Mouse (Mus musculus) lung, postnatal 0 days (tissue): ENCODE data around the gene Rasal1.

Experiments used
- CTCF ChIP-seq: IDR thresholded peaks from 2 replicates; pipeline ENCODE4 v1.5.1; 2016; ENCODE audit warnings: antibody characterized with exemption, mild to moderate bottlenecking
- EP300 ChIP-seq: IDR thresholded peaks from 2 replicates; pipeline ENCODE4 v1.6.1; 2016; ENCODE audit warnings: antibody characterized with exemption, mild to moderate bottlenecking, control low read depth

GRCm38 (mm10) chr5:120698801-120699391 lies 50.3 kb downstream of the Rasal1 start:
- TF ChIP-seq CTCF = no peak
- no peak for TF ChIP-seq EP300
